Mouse (Mus musculus) heart, embryonic 16.5 days (tissue): ENCODE data around the gene Khnyn. TPM values are rescaled to one million over a fixed set of nuclear protein-coding genes. Genes with fewer than 3 reads are reported as not detected.

Experiments
- ATAC-seq: fragments of 200-750 bp; cut with Nextera tagmentation; replicated peaks from 2 replicates; pipeline ENCODE4 v1.8.0; 2017; ENCODE audit warnings: moderate number of reproducible peaks; ENCODE audit not compliant: insufficient read depth, low FRiP score; ENCODE audit errors: extremely low read depth
- H3K27ac ChIP-seq: fragments of 300-500 bp; sonication (generic); 2 replicates; pipeline ENCODE4 v1.5.1; 2014; ENCODE audit warnings: mild to moderate bottlenecking, low read length, control low read depth, moderate library complexity
- H3K27me3 ChIP-seq: fragments of 300-500 bp; sonication (generic); 2 replicates; pipeline ENCODE4 v1.6.1; 2014; ENCODE audit warnings: low read length, mixed read lengths; ENCODE audit not compliant: control insufficient read depth, insufficient read depth
- H3K36me3 ChIP-seq: fragments of 300-500 bp; sonication (generic); 2 replicates; pipeline ENCODE4 v1.6.1; 2014; ENCODE audit not compliant: control insufficient read depth, insufficient read depth
- H3K4me1 ChIP-seq: fragments of 300-500 bp; sonication (generic); 2 replicates; pipeline ENCODE4 v1.6.1; 2014; ENCODE audit warnings: low read length, mixed read lengths; ENCODE audit not compliant: control insufficient read depth, insufficient read depth
- H3K4me2 ChIP-seq: fragments of 300-500 bp; sonication (generic); 2 replicates; pipeline ENCODE4 v1.6.1; 2014; ENCODE audit warnings: low read depth, mild to moderate bottlenecking, control low read depth, low read length
- H3K4me3 ChIP-seq: fragments of 300-500 bp; sonication (generic); 2 replicates; pipeline ENCODE4 v1.5.1; 2014; ENCODE audit warnings: mild to moderate bottlenecking, control low read depth, low read length
- H3K9ac ChIP-seq: fragments of 300-500 bp; sonication (generic); 2 replicates; pipeline ENCODE4 v1.6.1; 2014; ENCODE audit warnings: low read length, control low read depth
- H3K9me3 ChIP-seq: fragments of 300-500 bp; sonication (generic); replicated peaks from 2 replicates; pipeline ENCODE4 v1.6.1; 2016; ENCODE audit warnings: low read length; ENCODE audit not compliant: control insufficient read depth
- WGBS: fragments of 180-500 bp; shearing (Covaris S2); extraction: QIAGEN DNeasy Blood & Tissue Kit; methylation state at CpG from one replicate; pipeline ENCODE4 v1.1.7; 2014; 5-methylcytosine and 5-hydroxymethylcytosine counted together
- polyA plus RNA-seq: library from polyadenylated mRNA; unstranded; fragments of >200 nt; fragmentation: Nextera tagmentation; extraction: Ambion mirVana; gene quantifications from 2 replicates; pipeline ENCODE4 v1.2.1, GENCODE M21; 2015

Khnyn gene
- 9.8 and 11.2 TPM in 2 replicates for polyA plus RNA-seq

DNA sequence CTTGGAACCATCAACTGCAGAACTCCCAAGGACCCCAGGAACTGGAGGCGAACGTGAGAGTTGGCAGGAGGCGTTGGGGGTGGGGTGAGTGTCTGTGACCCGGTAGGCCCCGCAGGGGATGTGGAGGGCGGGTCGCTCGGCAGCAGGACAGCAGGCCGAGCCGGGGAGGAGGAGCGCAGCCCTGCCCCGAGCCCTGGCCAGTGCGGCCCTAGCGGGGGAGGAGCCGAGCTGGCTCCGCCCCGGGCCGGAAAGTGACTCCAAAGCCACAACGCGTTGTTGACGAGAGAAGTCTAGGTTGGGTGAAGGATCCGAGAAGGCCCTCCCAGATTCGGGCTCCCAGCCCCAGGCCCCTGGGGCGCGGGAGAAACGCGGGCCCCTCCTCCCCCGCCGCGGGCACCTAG lies at the start of gene Khnyn:
Gene Khnyn, plus strand, starts transcription at position 235 of the 401 bp plus-strand sequence.
- Histone ChIP-seq H3K4me3 (peak within 1 kb of the TSS; percentile 77), H3K9me3 (no peaks in the 10 kb centered on the region), H3K4me1 (peaks cover 25% of the 10 kb centered on the region), H3K4me2 (peak within 1 kb of the TSS; percentile 87), H3K27me3 (no peaks in the 10 kb centered on the region), H3K9ac (peak within 1 kb of the TSS; percentile 87), H3K27ac (peak within 1 kb of the TSS; percentile 95), H3K36me3 (peaks cover 28% of the 10 kb centered on the region)
- ATAC-seq = peak; percentile 96
- WGBS = under 1% methylated on average over 30 of the region's 30 CpGs

DNA sequence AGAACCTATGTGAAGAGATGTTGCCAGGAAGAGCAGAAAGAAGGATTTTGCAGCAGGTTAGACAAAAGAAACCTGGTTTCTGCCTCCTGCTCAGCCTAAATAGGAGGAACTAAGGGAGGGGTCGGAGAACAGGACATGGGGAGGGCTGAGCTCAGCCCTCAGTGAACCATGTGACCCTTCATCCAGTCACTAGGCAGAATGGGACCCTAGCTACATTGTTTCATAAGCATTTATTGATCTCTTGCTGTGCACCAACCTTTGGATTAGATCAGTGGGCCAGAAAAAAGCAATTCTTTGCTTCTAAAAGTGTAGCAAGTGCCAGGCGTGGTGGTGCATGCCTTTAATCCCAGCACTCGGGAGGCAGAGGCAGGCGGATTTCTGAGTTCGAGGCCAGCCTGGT lies 46.4 kb upstream of the Khnyn start:
- Histone ChIP-seq H3K36me3 (no peaks in the 10 kb centered on the region), H3K4me2 (no peak overlapping the region), H3K4me1 (0 out of 2 replicates have a peak, but pooled peaks cover 3% of the 10 kb centered on the region), H3K27ac (no peak overlapping the region), H3K9me3 (no peaks in the 10 kb centered on the region), H3K4me3 (no peak overlapping the region), H3K9ac (no peak overlapping the region), H3K27me3 (no peaks in the 10 kb centered on the region)
- no peak for ATAC-seq
- 92% methylated on average over 5 of the region's 5 CpGs for WGBS

DNA sequence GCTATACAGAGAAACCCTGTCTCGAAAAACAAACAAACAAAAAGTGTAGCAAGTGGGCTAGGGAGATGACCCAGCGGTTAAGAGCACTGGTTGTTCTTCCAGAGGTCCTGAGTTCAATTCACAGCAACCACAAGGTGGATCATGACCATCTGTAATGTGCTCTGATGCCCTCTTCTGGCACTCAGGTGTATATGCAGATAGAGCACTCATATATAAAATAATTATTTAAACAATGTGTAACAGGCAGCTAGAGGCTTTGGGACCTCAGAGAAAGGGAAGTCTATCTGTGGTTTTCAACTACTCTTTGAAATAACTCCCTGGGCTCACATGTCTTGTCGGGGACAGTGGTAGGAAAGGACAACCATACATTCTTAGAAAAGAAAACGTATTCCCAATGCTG lies 46.0 kb upstream of the Khnyn start:
- Histone ChIP-seq H3K9me3 (no peaks in the 10 kb centered on the region), H3K4me1 (0 out of 2 replicates have a peak, but pooled peaks cover 3% of the 10 kb centered on the region), H3K27ac (no peak overlapping the region), H3K4me3 (no peak overlapping the region), H3K27me3 (no peaks in the 10 kb centered on the region), H3K36me3 (no peaks in the 10 kb centered on the region), H3K9ac (no peak overlapping the region), H3K4me2 (no peak overlapping the region)
- 85% methylated on average over 4 of the region's 4 CpGs for WGBS
- ATAC-seq = no peak

DNA sequence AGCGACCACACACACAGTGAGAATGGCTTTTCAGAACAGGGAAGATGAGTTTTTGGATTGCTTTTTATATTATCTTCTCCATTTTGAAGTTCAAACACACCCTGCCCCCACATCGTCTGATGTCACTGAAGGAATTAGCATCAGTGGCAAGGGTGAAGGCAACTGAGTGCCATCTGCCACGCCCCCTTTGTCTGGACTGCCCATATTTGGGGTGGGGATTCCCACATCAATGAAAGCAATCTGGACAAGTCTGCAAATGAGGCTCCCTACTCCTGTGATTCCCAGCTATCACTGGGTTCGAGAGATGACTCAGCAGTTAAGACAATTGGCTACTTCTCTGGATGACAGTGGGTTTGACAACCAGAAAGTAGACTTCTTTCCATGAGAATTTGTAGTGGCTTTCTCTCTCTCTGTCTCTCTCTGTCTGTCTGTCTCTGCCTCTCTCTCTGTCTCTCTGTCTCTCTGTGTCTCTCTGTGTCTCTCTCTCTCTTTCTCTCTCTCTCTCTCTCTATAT lies 43.8 kb upstream of the Khnyn start:
- Histone ChIP-seq H3K27me3 (no peaks in the 10 kb centered on the region), H3K4me1 (no peaks in the 10 kb centered on the region), H3K4me3 (no peak overlapping the region), H3K9me3 (no peaks in the 10 kb centered on the region), H3K4me2 (no peak overlapping the region), H3K36me3 (no peaks in the 10 kb centered on the region), H3K27ac (no peak overlapping the region), H3K9ac (no peak overlapping the region)
- ATAC-seq = no peak
- WGBS = 67% methylated on average over 4 of the region's 4 CpGs

DNA sequence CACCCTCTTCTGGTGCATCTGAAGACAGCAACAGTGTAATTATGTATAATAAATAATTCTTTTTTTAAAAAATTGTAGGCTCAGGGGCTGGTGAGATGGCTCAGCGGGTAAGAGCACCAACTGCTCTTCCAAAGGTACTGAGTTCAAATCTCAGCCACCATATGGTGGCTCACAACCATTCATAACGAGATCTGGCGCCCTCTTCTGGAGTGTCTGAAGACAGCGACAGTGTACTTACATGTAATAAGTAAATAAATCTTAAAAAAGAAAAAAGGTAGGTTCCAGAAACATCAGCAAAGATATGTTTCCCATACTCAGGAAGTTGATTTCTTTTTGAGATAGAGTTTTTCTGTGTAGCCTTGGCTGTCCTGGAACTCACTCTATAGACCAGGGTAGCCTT lies 42.0 kb upstream of the Khnyn start:
- no peaks in the 10 kb centered on the region for H3K36me3 ChIP-seq
- H3K27ac ChIP-seq = no peak overlapping the region
- H3K9ac ChIP-seq = no peak overlapping the region
- no peaks in the 10 kb centered on the region for H3K27me3 ChIP-seq
- 70% methylated on average over 4 of the region's 4 CpGs for WGBS
- H3K4me1 ChIP-seq = no peaks in the 10 kb centered on the region
- no peak for ATAC-seq
- no peaks in the 10 kb centered on the region for H3K9me3 ChIP-seq
- no peak overlapping the region for H3K4me2 ChIP-seq
- H3K4me3 ChIP-seq = no peak overlapping the region

DNA sequence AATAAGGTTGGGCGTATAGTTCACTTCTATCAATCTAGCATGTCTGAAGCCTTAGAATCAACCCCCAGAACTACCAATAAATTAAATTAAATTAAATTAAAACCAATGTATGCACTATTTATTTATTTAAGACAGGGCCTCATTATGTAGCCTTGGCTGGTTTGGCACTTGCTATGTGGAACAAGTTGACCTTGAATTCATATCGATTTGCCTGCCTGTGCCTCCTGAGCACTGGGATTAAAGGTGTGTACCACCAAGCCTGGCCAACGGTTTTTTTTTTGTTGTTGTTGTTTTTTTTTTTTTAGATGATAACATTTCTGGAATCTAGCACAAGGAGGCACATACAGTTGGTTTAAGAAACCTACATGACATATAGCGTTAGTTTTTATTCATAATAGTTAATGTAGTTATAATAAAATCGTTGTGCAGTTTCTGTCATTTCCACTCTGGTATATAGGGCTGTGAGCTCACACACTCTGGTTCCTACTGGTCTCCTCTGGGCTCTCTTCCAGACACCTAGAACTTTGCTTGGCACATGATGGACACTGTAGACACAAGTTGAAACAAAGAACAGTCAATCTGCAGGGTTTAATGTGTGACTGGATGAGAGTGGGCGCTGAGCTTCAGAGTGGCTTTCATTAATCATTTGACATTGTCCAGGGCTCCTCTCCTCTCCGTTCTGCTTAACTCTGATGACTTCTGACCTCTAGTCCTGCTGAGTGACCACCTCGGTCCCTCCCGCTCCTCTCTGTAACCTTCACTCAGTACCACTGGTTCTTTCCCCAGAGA lies 39.0 kb upstream of the Khnyn start:
- no peak overlapping the region for H3K27ac ChIP-seq
- H3K27me3 ChIP-seq = no peaks in the 10 kb centered on the region
- H3K4me3 ChIP-seq = no peak overlapping the region
- no peaks in the 10 kb centered on the region for H3K36me3 ChIP-seq
- no peak overlapping the region for H3K9ac ChIP-seq
- 65% methylated on average over 9 of the region's 9 CpGs for WGBS
- H3K9me3 ChIP-seq = no peaks in the 10 kb centered on the region
- H3K4me2 ChIP-seq = no peak overlapping the region
- 0 out of 2 replicates have a peak, but pooled peaks have one; percentile 14 for ATAC-seq
- H3K4me1 ChIP-seq = no peaks in the 10 kb centered on the region

DNA sequence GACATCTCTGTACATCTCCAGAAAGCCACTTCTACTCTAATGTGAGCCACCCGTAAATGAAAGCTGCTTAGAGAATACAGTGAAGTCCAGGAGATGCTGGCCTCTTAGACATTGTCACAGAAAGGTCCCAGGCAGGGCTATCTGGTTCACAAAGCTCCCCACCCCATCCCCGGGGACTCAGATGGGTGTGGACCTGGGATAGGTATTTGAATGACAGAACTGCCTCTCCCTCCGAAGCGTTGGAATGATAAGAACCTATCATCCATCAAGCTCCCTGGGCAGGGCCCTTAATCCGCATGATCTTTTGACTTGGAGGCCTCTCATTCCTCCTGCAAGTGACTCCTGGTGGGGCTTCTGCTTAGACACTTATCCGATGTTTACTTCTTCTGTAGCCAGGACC lies 33.9 kb upstream of the Khnyn start:
- Histone ChIP-seq H3K27ac (no peak overlapping the region), H3K36me3 (no peaks in the 10 kb centered on the region), H3K4me1 (peaks cover 19% of the 10 kb centered on the region), H3K9me3 (no peaks in the 10 kb centered on the region), H3K27me3 (no peaks in the 10 kb centered on the region), H3K4me2 (no peak overlapping the region), H3K9ac (no peak overlapping the region), H3K4me3 (no peak overlapping the region)
- 55% methylated on average over 6 of the region's 6 CpGs for WGBS
- ATAC-seq = no peak

DNA sequence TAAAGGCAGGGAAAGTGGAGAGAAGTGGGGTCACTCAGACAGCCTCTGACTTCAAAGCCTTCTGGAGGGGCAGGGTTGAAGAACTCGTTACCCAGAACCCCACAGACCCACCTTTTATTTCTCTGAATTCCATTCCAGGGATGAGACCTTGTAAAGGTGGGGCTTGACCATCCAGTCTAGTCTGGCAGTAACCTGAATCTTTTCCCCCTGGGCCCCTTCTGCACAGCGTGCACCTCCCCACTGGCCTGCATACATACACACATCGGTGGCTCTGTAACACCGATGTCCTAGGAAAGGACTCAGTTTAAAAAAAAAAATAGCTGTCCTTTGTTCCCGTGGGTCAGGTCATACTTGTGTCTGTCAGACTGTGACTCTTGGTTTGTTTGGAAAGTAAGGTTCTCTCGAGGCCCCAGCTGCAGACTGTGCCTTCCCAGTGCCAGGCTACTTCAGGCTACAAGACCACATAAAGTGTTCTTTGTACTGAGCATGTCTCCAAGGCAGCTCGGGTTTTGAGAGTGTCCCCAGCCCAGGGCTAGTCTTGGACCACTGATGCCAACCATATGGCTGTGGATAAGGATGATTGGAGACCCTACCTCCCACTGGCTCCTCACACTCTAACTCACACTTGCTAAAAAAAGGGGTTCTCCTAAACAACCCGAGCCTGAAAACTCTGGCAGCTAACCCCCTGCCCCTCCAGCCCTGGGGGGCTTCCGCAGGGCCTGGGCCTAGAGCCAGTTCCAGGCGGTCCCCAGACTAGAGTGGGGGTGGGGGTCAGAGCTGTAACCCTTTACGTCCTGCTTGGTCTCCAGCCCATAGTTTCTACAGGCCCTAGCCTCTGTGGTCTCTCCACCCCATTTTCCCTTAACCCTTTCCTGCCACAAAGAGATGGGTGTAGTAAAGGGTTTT lies 31.8 kb upstream of the Khnyn start:
- 9% methylated on average over 11 of the region's 11 CpGs for WGBS
- H3K4me1 ChIP-seq = peaks cover 36% of the 10 kb centered on the region
- H3K9ac ChIP-seq = peak overlapping the region; percentile 86
- H3K4me3 ChIP-seq = peak overlapping the region; percentile 72
- peak overlapping the region; percentile 94 for H3K27ac ChIP-seq
- peak; percentile 37 for ATAC-seq
- H3K27me3 ChIP-seq = no peaks in the 10 kb centered on the region
- H3K9me3 ChIP-seq = no peaks in the 10 kb centered on the region
- H3K4me2 ChIP-seq = peak overlapping the region; percentile 69
- no peaks in the 10 kb centered on the region for H3K36me3 ChIP-seq
